Mouse (Mus musculus) embryo, embryonic 11 days (tissue): Measurements from ENCODE around the gene Rfx1.

Source experiments
- DNase-seq: peaks from one replicate; pipeline ENCODE4 v3.0.0-alpha.2; 2015

Gene Rfx1

GRCm38 (mm10) chr8:84096061-84096460 lies 29.4 kb downstream of the Rfx1 start:
- no peak for DNase-seq

GRCm38 (mm10) chr8:84098376-84098775 lies 31.7 kb downstream of the Rfx1 start:
- DNase-seq, result no peak

- no peak for DNase-seq
These were observed 35.0 kb downstream of the Rfx1 start for GRCm38 (mm10) chr8:84101476-84102270.

- DNase-seq, result no peak
These were observed 37.0 kb downstream of the Rfx1 start for GRCm38 (mm10) chr8:84103601-84104000.

GRCm38 (mm10) chr8:84104221-84104620 lies 37.6 kb downstream of the Rfx1 start:
- peak; percentile 87 for DNase-seq

GRCm38 (mm10) chr8:84104697-84105609 lies 38.3 kb downstream of the Rfx1 start, which contains the start of gene Dcaf15:
Gene Dcaf15, minus strand, starts transcription at chr8:84104768.
- DNase-seq, result peak; percentile 100

GRCm38 (mm10) chr8:84105676-84106075 lies 39.0 kb downstream of the Rfx1 start:
- DNase-seq, result no peak

GRCm38 (mm10) chr8:84106216-84107040 lies 39.8 kb downstream of the Rfx1 start:
- DNase-seq, result no peak

- no peak for DNase-seq
These were observed 49.0 kb downstream of the Rfx1 start for GRCm38 (mm10) chr8:84115646-84116045.

- DNase-seq, result no peak
These were observed 55.5 kb downstream of the Rfx1 start for GRCm38 (mm10) chr8:84122151-84122550.

- DNase-seq, result no peak
These were observed 59.0 kb downstream of the Rfx1 start, which contains the start of gene Podnl1 for GRCm38 (mm10) chr8:84125656-84126055. Gene Podnl1, plus strand, starts transcription at chr8:84125989.

GRCm38 (mm10) chr8:84126742-84127141 lies 60.1 kb downstream of the Rfx1 start:
- no peak for DNase-seq

GRCm38 (mm10) chr8:84127202-84127901 lies 60.7 kb downstream of the Rfx1 start:
- no peak for DNase-seq

- no peak for DNase-seq
These were observed 61.6 kb downstream of the Rfx1 start for GRCm38 (mm10) chr8:84128277-84128676.

GRCm38 (mm10) chr8:84130806-84131205 lies 64.2 kb downstream of the Rfx1 start:
- DNase-seq, result peak; percentile 26

GRCm38 (mm10) chr8:84132225-84132624 lies 65.6 kb downstream of the Rfx1 start:
- no peak for DNase-seq

- no peak for DNase-seq
These were observed 71.2 kb downstream of the Rfx1 start for GRCm38 (mm10) chr8:84137848-84138247.

GRCm38 (mm10) chr8:84140838-84141237 lies 74.2 kb downstream of the Rfx1 start:
- no peak for DNase-seq

GRCm38 (mm10) chr8:84144636-84145245 lies 78.1 kb downstream of the Rfx1 start:
- no peak for DNase-seq
